Mouse (Mus musculus): Measurements from ENCODE around the gene Igf2bp2. TPM values are rescaled to one million over a fixed set of nuclear protein-coding genes. Genes with fewer than 3 reads are reported as not detected.

Igf2bp2 gene
- total RNA-seq, 2 experiments from 2014 or later: 7.3 to 10.9 TPM

DNA sequence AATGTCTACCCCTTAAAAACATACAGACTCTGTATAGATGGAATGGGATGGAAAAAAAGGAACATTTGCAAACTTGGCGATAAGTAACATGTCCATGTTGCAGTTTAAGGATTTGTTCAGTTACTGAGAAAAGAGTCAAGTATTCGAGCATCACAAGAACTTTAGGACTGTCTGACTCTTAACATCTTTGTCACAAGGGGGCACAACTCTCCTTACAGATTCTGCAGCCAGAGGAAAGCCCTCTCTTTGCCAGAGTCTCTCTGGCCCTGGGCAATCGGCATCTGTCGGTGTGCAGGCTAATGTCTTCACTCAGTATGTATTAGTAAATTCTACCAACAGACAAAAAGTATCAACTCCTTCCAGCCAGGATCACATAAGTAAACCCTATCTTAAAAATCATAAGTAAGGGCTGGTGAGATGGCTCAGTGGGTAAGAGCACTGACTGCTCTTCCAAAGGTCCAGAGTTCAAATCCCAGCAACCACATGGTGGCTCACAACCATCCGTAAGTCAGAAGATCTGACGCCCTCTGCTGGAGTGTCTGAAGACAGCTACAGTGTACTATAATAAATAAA, 57.0 kb downstream of the Igf2bp2 start:
- no peak for DNase-seq

- DNase-seq: no peak
These were observed 63.0 kb downstream of the Igf2bp2 start for GRCm38 (mm10) chr16:22100067-22100466.

GRCm38 (mm10) chr16:22097659-22098058, 65.4 kb downstream of the Igf2bp2 start:
- DNase-seq: no peak

DNA sequence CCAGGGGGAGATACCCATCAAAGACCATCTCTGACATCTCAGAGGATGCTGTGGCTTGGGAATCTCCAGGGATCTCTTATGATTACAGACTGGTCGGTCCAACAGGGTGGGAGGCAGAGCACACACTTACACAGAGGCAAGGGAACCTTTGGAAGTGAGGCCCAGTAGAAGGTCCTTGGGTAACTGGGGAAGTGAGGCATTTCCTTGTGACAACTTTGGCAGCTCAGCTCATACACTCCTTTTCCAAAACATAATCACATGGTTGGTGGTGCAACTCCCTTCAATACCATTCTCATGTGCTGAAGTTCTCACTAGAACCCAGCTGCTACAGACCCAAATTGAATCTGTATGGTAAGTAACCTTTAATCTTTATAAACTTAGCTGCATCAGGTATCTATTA, 67.3 kb downstream of the Igf2bp2 start:
- no peak for DNase-seq

DNA sequence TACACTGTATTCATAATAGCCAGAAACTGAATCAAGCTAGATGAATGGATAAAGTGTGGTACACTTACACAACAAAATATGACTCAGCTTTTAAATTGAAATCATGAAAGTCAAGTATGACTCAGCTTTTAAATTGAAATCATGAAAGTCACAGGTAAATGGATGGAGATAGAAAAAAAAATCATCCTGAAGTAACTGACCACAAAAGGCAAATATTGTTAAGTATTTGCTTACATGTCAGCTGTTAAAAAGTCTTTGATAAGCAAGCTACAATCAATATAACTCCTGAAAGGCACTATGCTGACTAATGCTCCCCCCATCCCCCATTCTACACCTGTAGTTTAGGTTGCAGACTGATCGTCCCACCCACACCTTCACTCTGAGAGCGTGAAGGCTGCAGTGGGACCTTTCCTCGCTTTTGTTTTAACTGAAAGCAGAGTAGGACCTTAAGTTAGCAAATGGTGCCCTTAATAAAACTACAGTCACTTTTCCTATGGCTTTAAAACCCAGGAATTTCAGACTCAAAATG, 71.8 kb downstream of the Igf2bp2 start:
- DNase-seq: no peak

GRCm38 (mm10) chr16:22085411-22085810, 77.7 kb downstream of the Igf2bp2 start:
- DNase-seq: no peak

DNA sequence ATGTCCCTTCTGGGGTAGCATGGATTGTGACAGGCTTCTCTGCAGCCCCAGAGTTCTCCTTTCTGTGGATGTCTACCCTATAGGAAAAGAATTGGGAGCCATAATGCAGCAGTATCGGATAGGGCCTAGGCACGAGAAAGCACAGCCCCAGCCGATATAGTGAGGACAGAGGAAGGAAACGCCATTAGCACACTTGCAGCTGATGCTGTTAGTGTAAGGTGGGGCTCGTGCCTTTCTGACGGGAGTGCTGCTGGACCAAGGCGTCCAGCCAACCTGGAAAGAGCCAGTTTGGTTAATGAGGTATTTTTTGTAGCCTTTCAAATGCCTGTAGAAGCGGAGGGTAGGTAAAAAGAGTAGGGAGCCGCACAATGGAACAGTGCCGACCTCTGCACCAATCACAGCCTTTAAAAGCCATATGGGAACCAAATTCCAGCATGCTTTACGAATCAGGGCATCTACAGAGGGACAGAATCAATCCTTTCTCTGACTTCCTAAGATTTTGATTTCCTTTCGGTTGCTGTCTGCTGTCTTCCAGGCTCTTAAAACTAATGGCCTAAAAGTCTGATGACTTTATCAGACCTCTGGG, 82.9 kb downstream of the Igf2bp2 start:
- no peak for DNase-seq

GRCm38 (mm10) chr16:22076620-22076941, 86.5 kb downstream of the Igf2bp2 start:
- DNase-seq: peak; percentile 25 to 42

GRCm38 (mm10) chr16:22075829-22076619, 87.1 kb downstream of the Igf2bp2 start:
- DNase-seq: no peak

- DNase-seq: no peak
These were observed 88.0 kb downstream of the Igf2bp2 start for GRCm38 (mm10) chr16:22075067-22075466.

DNA sequence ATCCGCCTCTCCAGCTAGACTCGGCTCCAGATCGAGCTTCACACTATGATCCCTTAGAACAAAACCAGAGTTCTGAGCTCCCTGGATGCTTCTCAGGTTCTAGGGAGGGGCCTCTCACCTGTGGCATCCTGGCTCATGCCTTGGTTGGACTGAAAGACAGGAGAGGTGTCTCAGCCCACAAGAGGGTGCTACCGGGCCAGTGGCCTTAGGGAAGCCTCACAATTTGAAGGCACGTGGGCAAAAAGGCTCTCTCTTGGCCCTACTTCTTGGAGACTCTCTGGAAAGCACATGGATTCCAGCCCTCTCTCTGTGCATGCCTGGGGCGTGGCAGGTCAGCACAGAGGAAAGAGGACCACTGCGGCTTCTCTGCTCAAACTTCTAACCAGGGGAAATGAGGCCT, 91.7 kb downstream of the Igf2bp2 start:
- DNase-seq: no peak

GRCm38 (mm10) chr16:22067406-22067805, 95.7 kb downstream of the Igf2bp2 start:
- peak in 1 of 2 experiments; percentile 6 for DNase-seq

GRCm38 (mm10) chr16:22065536-22065935, 97.6 kb downstream of the Igf2bp2 start:
- no peak for DNase-seq

GRCm38 (mm10) chr16:22062284-22062683, 100.8 kb downstream of the Igf2bp2 start:
- DNase-seq: no peak

DNA sequence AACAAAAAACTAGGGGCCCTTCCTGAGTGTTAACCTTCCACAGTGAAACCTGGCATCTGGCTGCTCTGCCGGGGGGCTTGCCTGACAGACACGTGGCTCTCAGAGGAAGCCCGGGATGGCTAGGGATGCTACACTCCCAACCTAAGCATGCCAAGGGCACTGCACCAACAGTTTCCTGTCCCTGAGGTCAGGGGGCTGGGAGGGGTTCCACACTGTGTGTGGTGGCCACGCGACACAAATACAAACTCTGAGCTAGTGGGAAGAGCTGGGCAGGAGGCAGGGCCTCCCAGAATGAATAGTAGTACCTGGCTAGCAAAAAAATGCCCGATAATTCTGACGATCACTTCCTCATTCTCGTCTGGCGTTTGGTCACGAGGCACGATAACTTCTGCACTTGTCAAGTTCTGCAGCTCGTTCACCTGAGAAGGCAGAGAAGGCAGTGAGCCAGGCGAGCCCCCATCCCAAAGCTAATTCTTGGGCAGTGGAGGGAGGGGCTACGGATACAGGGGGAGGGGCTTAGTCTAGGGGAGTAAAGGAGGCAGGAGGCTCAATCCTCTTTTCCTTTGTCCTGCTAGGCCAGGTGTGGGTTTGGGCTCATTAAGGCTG, 101.4 kb downstream of the Igf2bp2 start:
- DNase-seq: no peak

DNA sequence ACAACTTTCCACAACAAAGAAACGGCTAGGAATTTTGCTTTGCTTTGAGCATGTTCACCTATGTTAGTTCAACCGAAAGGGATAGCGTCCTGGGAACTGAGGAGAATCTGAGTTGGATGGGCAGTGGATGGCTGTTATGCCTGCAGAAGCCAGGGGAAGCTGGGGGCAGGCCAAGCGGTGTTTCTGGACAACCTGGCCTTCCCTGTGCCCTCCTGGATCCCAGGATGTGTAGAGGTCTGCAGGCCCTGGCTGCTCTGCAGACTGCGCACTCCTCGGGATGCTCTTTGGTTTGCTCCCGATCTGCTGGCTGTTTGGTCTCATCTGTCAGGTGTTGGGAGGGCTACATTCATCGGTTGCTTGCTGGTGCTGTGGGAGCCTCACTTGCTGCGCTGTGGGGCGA, 102.7 kb downstream of the Igf2bp2 start:
- no peak for DNase-seq

GRCm38 (mm10) chr16:22058871-22059270, 104.2 kb downstream of the Igf2bp2 start:
- DNase-seq: no peak

GRCm38 (mm10) chr16:22057498-22057897, 105.6 kb downstream of the Igf2bp2 start:
- no peak for DNase-seq

- no peak for DNase-seq
These were observed 109.7 kb downstream of the Igf2bp2 start for GRCm38 (mm10) chr16:22053411-22053810.

GRCm38 (mm10) chr16:22046739-22047366, 116.2 kb downstream of the Igf2bp2 start:
- DNase-seq: no peak

- DNase-seq: no peak
These were observed 117.2 kb downstream of the Igf2bp2 start for GRCm38 (mm10) chr16:22045930-22046329.

DNA sequence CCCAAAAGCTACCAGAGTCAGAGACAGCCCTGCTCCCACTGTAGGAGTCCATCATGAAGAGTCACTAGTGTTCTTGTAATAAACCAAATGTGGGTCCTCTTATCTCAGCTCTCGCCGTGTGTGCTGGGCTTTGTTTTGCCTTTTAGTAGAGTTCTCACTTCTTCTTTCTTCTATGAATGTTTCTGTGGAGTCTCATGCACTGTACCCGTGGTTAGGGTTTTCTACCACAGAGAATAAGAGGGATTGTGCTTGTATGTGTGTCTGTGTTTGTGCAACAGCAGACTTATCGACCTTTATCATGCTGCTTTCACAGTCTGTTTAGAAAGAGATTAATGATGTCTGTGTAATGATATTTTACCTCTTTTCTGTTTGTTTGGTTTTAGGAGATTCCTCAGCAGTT, 119.3 kb downstream of the Igf2bp2 start:
- DNase-seq: no peak

DNA sequence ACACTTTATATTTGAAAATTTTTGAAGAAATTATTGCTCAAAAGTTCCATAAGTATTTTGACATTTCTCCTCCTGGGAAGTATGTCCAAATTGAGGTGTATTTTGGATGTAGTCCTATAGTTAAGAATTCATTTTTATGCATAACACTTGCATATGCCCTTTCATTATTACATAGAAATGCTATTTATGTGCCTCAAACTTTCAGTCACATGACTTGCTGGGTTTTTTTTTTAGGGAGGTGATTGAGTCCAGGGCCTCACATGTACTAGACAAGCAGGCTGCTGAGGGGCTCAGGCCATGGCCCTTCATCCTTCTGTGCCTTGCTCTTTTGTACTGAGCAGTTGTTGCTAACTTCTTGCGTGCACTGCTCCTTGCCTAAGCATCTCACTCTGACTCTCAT, 123.1 kb downstream of the Igf2bp2 start:
- DNase-seq: no peak

Data from adrenal gland, postnatal 36 days (tissue).